Mouse (Mus musculus) ES-E14 (cell line): ENCODE measurements around the gene Trpt1. TPM values are rescaled to one million over a fixed set of nuclear protein-coding genes. Genes with fewer than 3 reads are reported as not detected.

Experiments used
- DNase-seq: peaks from one replicate; pipeline ENCODE4 v3.0.0-alpha.2; 2013; ENCODE audit warnings: low read depth, low spot score
- H3K27ac ChIP-seq: 2 replicates; pipeline ENCODE4 v1.5.1; 2012; ENCODE audit warnings: low read depth, mild to moderate bottlenecking, low read length, moderate library complexity, mixed read lengths; ENCODE audit not compliant: poor library complexity, insufficient read depth, severe bottlenecking
- H3K36me3 ChIP-seq: 2 replicates; pipeline ENCODE4 v1.6.1; 2012; ENCODE audit warnings: mild to moderate bottlenecking, low read length, moderate library complexity, mixed read lengths; ENCODE audit not compliant: control insufficient read depth, poor library complexity, insufficient read depth, severe bottlenecking
- H3K4me1 ChIP-seq, 2 experiments: fragments of 150-350 bp in 1 of 2; sonication (generic) in 1 of 2; 2 replicates each; pipeline ENCODE4 v1.6.1; 2012; ENCODE audit warnings: low read length in 2 of 2, mild to moderate bottlenecking in 1 of 2, mixed read lengths in 1 of 2; ENCODE audit not compliant: control insufficient read depth in 2 of 2, insufficient read depth in 2 of 2, poor library complexity in 1 of 2
- H3K4me3 ChIP-seq, 2 experiments: fragments of 150-350 bp in 1 of 2; sonication (generic) in 1 of 2; 2 replicates each; pipeline ENCODE4 v1.5.1; 2012; ENCODE audit warnings: low read length in 2 of 2, low read depth in 1 of 2, mild to moderate bottlenecking in 1 of 2, mixed read lengths in 1 of 2; ENCODE audit not compliant: insufficient read depth in 1 of 2, poor library complexity in 1 of 2, severe bottlenecking in 1 of 2
- H3K9ac ChIP-seq: 2 replicates; pipeline ENCODE4 v1.6.1; 2012; ENCODE audit warnings: low read depth, mild to moderate bottlenecking, low read length, mixed read lengths; ENCODE audit not compliant: poor library complexity, insufficient read depth, severe bottlenecking
- H3K9me3 ChIP-seq: fragments of 150-350 bp; sonication (generic); 2 replicates; pipeline ENCODE4 v1.6.1; 2012; ENCODE audit warnings: low read depth, mild to moderate bottlenecking, low read length; ENCODE audit not compliant: control insufficient read depth, insufficient read depth
- CHD2 ChIP-seq: IDR thresholded peaks from 2 replicates; pipeline ENCODE4 v1.6.1; 2014; ENCODE audit warnings: mild to moderate bottlenecking, low read depth, low read length, inconsistent platforms
- HCFC1 ChIP-seq: IDR thresholded peaks from 2 replicates; pipeline ENCODE4 v1.6.1; 2012; ENCODE audit warnings: low read length, inconsistent platforms, borderline replicate concordance; ENCODE audit not compliant: insufficient read depth
- MAFK ChIP-seq: IDR thresholded peaks from 2 replicates; pipeline ENCODE4 v1.6.1; 2014; ENCODE audit warnings: mild to moderate bottlenecking, low read depth, low read length, inconsistent platforms; ENCODE audit not compliant: insufficient read depth
- ZC3H11A ChIP-seq: IDR thresholded peaks from 2 replicates; pipeline ENCODE4 v1.6.1; 2012; ENCODE audit warnings: low read depth, mild to moderate bottlenecking, inconsistent platforms, low read length, borderline replicate concordance
- ZNF384 ChIP-seq: IDR thresholded peaks from 2 replicates; pipeline ENCODE4 v1.6.1; 2012; ENCODE audit warnings: low read depth, low read length, inconsistent platforms
- in situ Hi-C, 2 experiments: fragments of 600-800 bp; cut with MboI; formaldehyde crosslinking; loops; one replicate each; pipeline ENCODE4 v1.15.1; 2025; ENCODE audit warnings: low sequenced_read_pairs in 2 of 2, inconsistent platforms in 1 of 2; ENCODE audit not compliant: unreplicated experiment in 2 of 2
- total RNA-seq: library from RNA; depleted of rRNA; stranded (reverse); fragments of 300-350 nt; gene quantifications from 2 replicates; pipeline ENCODE4 v1.2.3, GENCODE M21; 2012

Gene Trpt1
- total RNA-seq, 1 experiment: 5.0 TPM

- H3K27ac ChIP-seq: peak within 1 kb of the TSS; percentile 74
- TF ChIP-seq ZC3H11A (no peak), CHD2 (no peak), MAFK (no peak), HCFC1 (no peak), ZNF384 (no peak)
- DNase-seq: no peak
- H3K4me1 ChIP-seq: peaks cover 5 to 31% of the 10 kb centered on the region in 2 experiments
- H3K4me3 ChIP-seq: peak within 1 kb of the TSS; percentile 79 to 91
- peaks cover 22% of the 10 kb centered on the region for H3K36me3 ChIP-seq
- H3K9me3 ChIP-seq: no peaks in the 10 kb centered on the region
- in situ Hi-C loops: no loop called here
- H3K9ac ChIP-seq: peak within 1 kb of the TSS; percentile 88
Measured at GRCm38 (mm10) chr19:6975537-6976521, 20.1 kb upstream of the Trpt1 start, which contains the start of gene Plcb3. TSS of gene Plcb3 (minus strand) at chr19:6976470.

DNA sequence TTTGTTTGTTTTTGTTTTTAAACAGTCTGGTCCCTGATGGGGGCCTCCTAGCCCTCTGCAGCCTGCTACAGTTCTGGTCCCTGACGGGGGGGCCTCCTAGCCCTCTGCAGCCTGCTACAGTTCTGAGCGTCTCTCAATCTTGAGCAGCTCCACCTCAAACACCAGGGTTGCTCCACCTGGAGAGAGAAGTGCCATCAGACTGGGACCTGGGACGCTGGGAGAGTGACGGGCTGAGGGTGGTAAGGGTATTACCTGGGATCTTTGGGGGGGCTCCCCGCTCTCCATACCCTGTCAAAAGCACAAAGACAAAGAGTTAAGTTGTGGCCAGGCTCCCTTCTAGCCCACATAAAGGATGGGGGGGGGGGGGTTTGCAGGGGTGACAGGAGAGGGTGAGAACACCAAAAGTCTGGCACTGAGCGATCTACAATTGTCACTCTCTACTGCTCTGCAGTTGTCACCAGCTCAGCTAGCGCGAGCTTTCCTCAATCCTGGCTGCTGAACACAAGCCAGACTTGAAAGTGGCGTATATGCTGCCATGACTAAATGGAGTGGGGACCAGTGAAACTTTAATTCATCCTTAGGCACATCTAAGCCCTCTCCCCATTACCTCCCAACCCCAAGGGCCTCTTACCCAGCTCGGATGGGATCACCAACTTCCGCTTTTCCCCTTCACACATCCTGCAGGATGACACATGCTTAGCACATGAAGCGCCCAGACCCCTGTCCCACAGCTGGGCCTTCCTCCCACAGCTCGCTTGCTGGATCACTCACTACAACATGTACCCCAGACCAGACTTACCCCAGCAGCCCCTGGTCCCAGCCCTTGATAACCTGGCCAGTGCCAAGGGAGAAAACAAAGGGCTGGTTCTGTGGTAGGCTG lies 17.9 kb upstream of the Trpt1 start:
- no peak for TF ChIP-seq HCFC1
- TF ChIP-seq ZC3H11A: no peak
- TF ChIP-seq CHD2: no peak
- TF ChIP-seq ZNF384: no peak
- no peak for TF ChIP-seq MAFK
- in situ Hi-C loops: no loop called here
- no peak for DNase-seq
- Histone ChIP-seq H3K36me3 (peaks cover 28% of the 10 kb centered on the region), H3K9me3 (no peaks in the 10 kb centered on the region), H3K4me3 (no peak overlapping the region), H3K4me1 (peaks cover 5 to 19% of the 10 kb centered on the region in 2 experiments), H3K27ac (no peak overlapping the region), H3K9ac (no peak overlapping the region; the same call in 1 of the 2 replicates)

DNA sequence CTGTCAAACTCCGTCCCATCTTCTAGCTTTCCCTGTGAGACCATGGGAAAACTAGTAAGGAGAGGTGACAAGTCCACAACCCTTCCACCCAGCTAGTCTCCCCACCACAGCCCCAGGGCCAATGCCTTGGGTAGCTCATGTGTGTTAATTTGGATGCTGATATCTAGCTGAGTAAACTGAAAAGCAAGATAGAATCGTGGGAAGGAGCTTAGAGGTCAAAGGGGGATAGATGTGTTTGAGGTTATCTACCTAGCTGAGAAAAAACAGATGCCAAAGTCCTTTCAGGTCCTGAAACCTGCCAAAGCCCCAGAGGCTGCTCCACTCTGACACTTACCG lies 17.3 kb upstream of the Trpt1 start:
- no peak for DNase-seq
- Histone ChIP-seq H3K9ac (no peak overlapping the region; the same call in 1 of the 2 replicates), H3K27ac (no peak overlapping the region), H3K9me3 (no peaks in the 10 kb centered on the region), H3K4me3 (peak overlapping the region; percentile 80 to 93; a peak in 2 of 4 replicates), H3K4me1 (peaks cover 5 to 16% of the 10 kb centered on the region in 2 experiments), H3K36me3 (peaks cover 32% of the 10 kb centered on the region)
- in situ Hi-C loops: no loop called here
- TF ChIP-seq ZNF384 (no peak), MAFK (no peak), ZC3H11A (no peak), CHD2 (no peak), HCFC1 (no peak)

GRCm38 (mm10) chr19:6979001-6979479 lies 16.9 kb upstream of the Trpt1 start:
- peaks cover 35% of the 10 kb centered on the region for H3K36me3 ChIP-seq
- H3K27ac ChIP-seq: peak overlapping the region; percentile 35
- DNase-seq: no peak

More at GRCm38 (mm10) chr19:6979001-6979479, 16.9 kb upstream of the Trpt1 start:
- Histone ChIP-seq H3K9me3 (no peaks in the 10 kb centered on the region), H3K4me1 (peaks cover 3 to 13% of the 10 kb centered on the region in 2 experiments; a peak in 3 of 4 replicates), H3K4me3 (peak overlapping the region; percentile 80 to 93), H3K9ac (peak overlapping the region; percentile 72)
- TF ChIP-seq ZNF384 (no peak), CHD2 (no peak), HCFC1 (no peak), ZC3H11A (no peak), MAFK (no peak)
- in situ Hi-C loops: no loop called here
